Mouse (Mus musculus): Measurements from ENCODE around the gene Rbm5. TPM values are rescaled to one million over a fixed set of nuclear protein-coding genes. Genes with fewer than 3 reads are reported as not detected.
A peak's percentile ranks its signal among the peaks of the same experiment; 100 is the strongest.

Rbm5 gene
- polyA plus RNA-seq, 1 experiment from 2014 or later, result 239 TPM

GRCm38 (mm10) chr9:107769445-107770000, 1.3 kb downstream of the Rbm5 start:
- H3K36me3 ChIP-seq (ENCODE audit: control insufficient read depth, insufficient read depth, low read length), result peaks cover 30% of the 10 kb centered on the region
- no peak for ATAC-seq
- WGBS, result 10% methylated on average over 4 of the region's 4 CpGs

DNA sequence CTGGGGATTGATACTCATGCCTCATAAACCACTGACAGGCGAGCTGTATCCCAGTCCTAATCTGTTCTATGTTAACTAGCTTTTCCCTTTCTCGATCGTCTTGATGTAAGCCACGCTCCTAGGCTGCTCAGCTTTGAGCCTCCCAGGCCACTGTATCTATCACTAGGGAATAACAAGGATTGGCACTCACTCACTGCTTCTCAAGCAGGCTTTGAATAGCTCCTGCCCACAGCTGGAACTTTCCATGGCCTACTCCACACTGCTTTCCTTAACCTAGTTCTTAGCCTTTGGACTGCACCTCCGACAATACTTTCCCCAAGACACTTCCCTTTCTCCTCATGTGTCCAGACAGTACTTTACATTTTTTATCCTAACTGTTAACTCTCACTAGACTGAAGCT, 1.9 kb downstream of the Rbm5 start:
- Histone ChIP-seq H3K4me1 (ENCODE audit: control insufficient read depth, insufficient read depth, low read length) (peaks cover 24% of the 10 kb centered on the region), H3K27ac (ENCODE audit: low read length) (no peak overlapping the region), H3K4me3 (ENCODE audit: low read depth, low read length) (peak overlapping the region; percentile 94), H3K9ac (ENCODE audit: low read depth, low read length) (no peak overlapping the region), H3K4me2 (ENCODE audit: low read length) (peak overlapping the region; percentile 91), H3K27me3 (ENCODE audit: control insufficient read depth, insufficient read depth, low read depth, low read length) (no peaks in the 10 kb centered on the region), H3K9me3 (replicated peaks; ENCODE audit: control insufficient read depth, low read length, poor library complexity, severe bottlenecking) (no peaks in the 10 kb centered on the region), H3K36me3 (ENCODE audit: control insufficient read depth, insufficient read depth, low read length) (peaks cover 31% of the 10 kb centered on the region)
- WGBS, result 68% methylated on average over 5 of the region's 5 CpGs
- no peak for ATAC-seq

More at GRCm38 (mm10) chr9:107769445-107770000, 1.3 kb downstream of the Rbm5 start:
- Histone ChIP-seq H3K9me3 (replicated peaks; ENCODE audit: control insufficient read depth, low read length, poor library complexity, severe bottlenecking) (no peaks in the 10 kb centered on the region), H3K4me1 (ENCODE audit: control insufficient read depth, insufficient read depth, low read length) (peaks cover 24% of the 10 kb centered on the region), H3K9ac (ENCODE audit: low read depth, low read length) (peak overlapping the region; percentile 100), H3K27me3 (ENCODE audit: control insufficient read depth, insufficient read depth, low read depth, low read length) (no peaks in the 10 kb centered on the region), H3K4me3 (ENCODE audit: low read depth, low read length) (peak overlapping the region; percentile 94), H3K27ac (ENCODE audit: low read length) (peak overlapping the region; percentile 32), H3K4me2 (ENCODE audit: low read length) (peak overlapping the region; percentile 91)

DNA sequence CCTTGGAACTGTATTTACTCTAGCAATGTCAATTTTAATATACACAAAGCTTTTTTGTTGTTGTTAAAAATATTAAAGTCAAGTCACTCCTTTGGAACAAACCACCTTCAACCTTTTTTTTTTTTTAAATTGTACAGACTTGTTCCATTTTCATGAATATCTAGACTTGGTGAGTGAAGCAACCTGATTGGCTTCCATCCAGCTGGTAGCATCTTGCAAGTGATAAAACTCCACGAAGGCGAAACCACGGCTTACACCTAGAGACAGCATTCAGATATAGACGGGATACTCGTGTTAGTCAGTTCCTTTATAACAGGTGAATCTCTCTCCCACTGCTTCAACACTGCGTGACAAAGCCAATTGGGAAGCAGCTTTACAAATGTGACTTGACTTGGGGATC, 11.2 kb downstream of the Rbm5 start:
- 93% methylated on average over 6 of the region's 6 CpGs for WGBS
- no peak overlapping the region for H3K4me3 ChIP-seq (ENCODE audit: low read depth, low read length)
- H3K9ac ChIP-seq (ENCODE audit: low read depth, low read length), result no peak overlapping the region
- no peaks in the 10 kb centered on the region for H3K4me1 ChIP-seq (ENCODE audit: control insufficient read depth, insufficient read depth, low read length)
- no peaks in the 10 kb centered on the region for H3K9me3 ChIP-seq (replicated peaks; ENCODE audit: control insufficient read depth, low read length, poor library complexity, severe bottlenecking)
- no peak overlapping the region for H3K27ac ChIP-seq (ENCODE audit: low read length)
- peaks cover 50% of the 10 kb centered on the region for H3K36me3 ChIP-seq (ENCODE audit: control insufficient read depth, insufficient read depth, low read length)
- no peaks in the 10 kb centered on the region for H3K27me3 ChIP-seq (ENCODE audit: control insufficient read depth, insufficient read depth, low read depth, low read length)
- ATAC-seq, result no peak
- H3K4me2 ChIP-seq (ENCODE audit: low read length), result no peak overlapping the region

DNA sequence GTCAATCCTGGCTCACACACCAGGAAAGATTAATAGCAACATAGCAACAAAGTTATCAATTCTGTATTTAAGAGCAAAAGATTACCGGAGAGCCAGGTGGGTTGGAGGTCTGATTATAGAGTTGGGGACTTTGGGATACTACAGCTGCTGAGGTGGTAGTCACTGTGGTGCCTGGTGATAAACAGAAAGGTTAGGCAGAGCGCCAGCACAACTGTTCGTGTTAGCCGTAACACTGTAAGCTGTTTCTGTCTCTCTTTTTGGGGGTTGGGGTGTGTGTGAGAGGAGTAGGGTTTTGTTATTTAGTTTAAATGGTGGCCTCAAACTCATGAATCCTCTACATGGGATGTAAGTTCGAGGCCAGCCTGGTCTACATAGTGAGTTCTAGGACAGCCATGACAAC, 20.4 kb downstream of the Rbm5 start:
- Histone ChIP-seq H3K4me3 (ENCODE audit: low read depth, low read length) (no peak overlapping the region), H3K27me3 (ENCODE audit: control insufficient read depth, insufficient read depth, low read depth, low read length) (no peaks in the 10 kb centered on the region), H3K36me3 (ENCODE audit: control insufficient read depth, insufficient read depth, low read length) (peaks cover 78% of the 10 kb centered on the region), H3K9me3 (replicated peaks; ENCODE audit: control insufficient read depth, low read length, poor library complexity, severe bottlenecking) (no peaks in the 10 kb centered on the region), H3K4me2 (ENCODE audit: low read length) (no peak overlapping the region), H3K4me1 (ENCODE audit: control insufficient read depth, insufficient read depth, low read length) (no peaks in the 10 kb centered on the region), H3K27ac (ENCODE audit: low read length) (no peak overlapping the region), H3K9ac (ENCODE audit: low read depth, low read length) (no peak overlapping the region)
- 96% methylated on average over 5 of the region's 5 CpGs for WGBS
- no peak for ATAC-seq

GRCm38 (mm10) chr9:107748063-107748462, 22.7 kb downstream of the Rbm5 start:
- Histone ChIP-seq H3K27ac (ENCODE audit: low read length) (no peak overlapping the region), H3K4me2 (ENCODE audit: low read length) (no peak overlapping the region), H3K4me3 (ENCODE audit: low read depth, low read length) (no peak overlapping the region), H3K4me1 (ENCODE audit: control insufficient read depth, insufficient read depth, low read length) (no peaks in the 10 kb centered on the region), H3K9ac (ENCODE audit: low read depth, low read length) (no peak overlapping the region), H3K36me3 (ENCODE audit: control insufficient read depth, insufficient read depth, low read length) (peaks cover 87% of the 10 kb centered on the region), H3K27me3 (ENCODE audit: control insufficient read depth, insufficient read depth, low read depth, low read length) (no peaks in the 10 kb centered on the region), H3K9me3 (replicated peaks; ENCODE audit: control insufficient read depth, low read length, poor library complexity, severe bottlenecking) (no peaks in the 10 kb centered on the region)
- WGBS, result 100% methylated on average over 3 of the region's 3 CpGs
- no peak for ATAC-seq

DNA sequence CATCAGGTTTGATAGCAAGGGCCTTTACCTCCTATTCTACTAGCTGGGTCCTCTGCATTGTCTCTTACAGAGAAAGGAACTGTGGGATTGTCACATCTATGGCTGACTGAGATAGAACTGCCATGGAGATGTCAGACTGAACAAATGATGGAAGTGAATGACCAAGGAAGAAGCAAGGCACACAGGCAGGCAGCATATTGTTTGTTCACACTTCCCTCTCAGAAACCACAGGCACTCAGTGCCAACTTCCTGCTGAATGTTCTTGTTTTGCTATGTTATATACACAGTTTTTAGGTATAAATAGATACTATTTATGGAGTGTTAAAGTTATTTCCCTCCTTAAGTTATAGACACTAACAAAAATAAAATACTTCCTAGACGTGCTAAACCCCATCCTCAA, 23.5 kb downstream of the Rbm5 start:
- Histone ChIP-seq H3K36me3 (ENCODE audit: control insufficient read depth, insufficient read depth, low read length) (peaks cover 89% of the 10 kb centered on the region), H3K4me3 (ENCODE audit: low read depth, low read length) (no peak overlapping the region), H3K4me1 (ENCODE audit: control insufficient read depth, insufficient read depth, low read length) (no peaks in the 10 kb centered on the region), H3K27me3 (ENCODE audit: control insufficient read depth, insufficient read depth, low read depth, low read length) (no peaks in the 10 kb centered on the region), H3K27ac (ENCODE audit: low read length) (no peak overlapping the region), H3K9ac (ENCODE audit: low read depth, low read length) (no peak overlapping the region), H3K4me2 (ENCODE audit: low read length) (no peak overlapping the region), H3K9me3 (replicated peaks; ENCODE audit: control insufficient read depth, low read length, poor library complexity, severe bottlenecking) (no peaks in the 10 kb centered on the region)
- ATAC-seq, result no peak
- 93% methylated on average over 1 of the region's 1 CpGs for WGBS

GRCm38 (mm10) chr9:107746679-107747078, 24.1 kb downstream of the Rbm5 start:
- Histone ChIP-seq H3K4me2 (ENCODE audit: low read length) (no peak overlapping the region), H3K9ac (ENCODE audit: low read depth, low read length) (no peak overlapping the region), H3K4me3 (ENCODE audit: low read depth, low read length) (no peak overlapping the region), H3K36me3 (ENCODE audit: control insufficient read depth, insufficient read depth, low read length) (peaks cover 89% of the 10 kb centered on the region), H3K4me1 (ENCODE audit: control insufficient read depth, insufficient read depth, low read length) (no peaks in the 10 kb centered on the region), H3K27ac (ENCODE audit: low read length) (no peak overlapping the region), H3K27me3 (ENCODE audit: control insufficient read depth, insufficient read depth, low read depth, low read length) (no peaks in the 10 kb centered on the region), H3K9me3 (replicated peaks; ENCODE audit: control insufficient read depth, low read length, poor library complexity, severe bottlenecking) (no peaks in the 10 kb centered on the region)
- ATAC-seq, result no peak
- 95% methylated on average over 3 of the region's 3 CpGs for WGBS

- H3K36me3 ChIP-seq (ENCODE audit: control insufficient read depth, insufficient read depth, low read length), result peaks cover 89% of the 10 kb centered on the region
- no peak overlapping the region for H3K4me2 ChIP-seq (ENCODE audit: low read length)
- no peak overlapping the region for H3K27ac ChIP-seq (ENCODE audit: low read length)
- no peak for ATAC-seq
- H3K4me3 ChIP-seq (ENCODE audit: low read depth, low read length), result no peak overlapping the region
- no peaks in the 10 kb centered on the region for H3K4me1 ChIP-seq (ENCODE audit: control insufficient read depth, insufficient read depth, low read length)
- no peaks in the 10 kb centered on the region for H3K9me3 ChIP-seq (replicated peaks; ENCODE audit: control insufficient read depth, low read length, poor library complexity, severe bottlenecking)
- WGBS, result 94% methylated on average over 6 of the region's 6 CpGs
- H3K9ac ChIP-seq (ENCODE audit: low read depth, low read length), result no peak overlapping the region
- no peaks in the 10 kb centered on the region for H3K27me3 ChIP-seq (ENCODE audit: control insufficient read depth, insufficient read depth, low read depth, low read length)
Measured at GRCm38 (mm10) chr9:107744061-107744460, 26.7 kb downstream of the Rbm5 start.

DNA sequence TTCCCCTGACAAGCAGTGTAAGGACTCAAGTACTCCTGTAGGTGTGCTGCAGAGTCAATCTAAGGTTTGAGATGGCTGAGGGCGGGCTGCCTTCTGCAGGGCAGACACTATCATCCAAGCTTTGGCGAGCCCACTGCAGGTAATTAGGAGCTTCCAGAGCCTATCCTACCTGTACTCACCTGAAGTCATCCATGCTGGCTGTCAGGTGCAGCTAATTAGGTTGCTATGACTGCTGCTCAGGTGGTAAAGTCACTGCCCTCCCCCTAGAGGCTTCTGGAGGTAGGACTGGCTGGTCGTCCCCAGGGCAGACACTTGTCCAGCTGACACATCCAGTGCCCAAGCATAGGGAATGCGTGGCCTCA, 32.0 kb downstream of the Rbm5 start:
- H3K9ac ChIP-seq (ENCODE audit: low read depth, low read length), result no peak overlapping the region
- no peaks in the 10 kb centered on the region for H3K27me3 ChIP-seq (ENCODE audit: control insufficient read depth, insufficient read depth, low read depth, low read length)
- H3K27ac ChIP-seq (ENCODE audit: low read length), result peak overlapping the region; percentile 56
- peaks cover 44% of the 10 kb centered on the region for H3K36me3 ChIP-seq (ENCODE audit: control insufficient read depth, insufficient read depth, low read length)
- H3K9me3 ChIP-seq (replicated peaks; ENCODE audit: control insufficient read depth, low read length, poor library complexity, severe bottlenecking), result no peaks in the 10 kb centered on the region
- 42% methylated on average over 4 of the region's 4 CpGs for WGBS
- peaks cover 29% of the 10 kb centered on the region for H3K4me1 ChIP-seq (ENCODE audit: control insufficient read depth, insufficient read depth, low read length)
- H3K4me3 ChIP-seq (ENCODE audit: low read depth, low read length), result no peak overlapping the region
- ATAC-seq, result peak; percentile 28; the same call in 1 of the 2 replicates
- H3K4me2 ChIP-seq (ENCODE audit: low read length), result no peak overlapping the region

Data from midbrain, embryonic 16.5 days (tissue).